Mouse (Mus musculus) right cerebral cortex, adult 18-20 months (tissue): ENCODE data around the gene Rab15.

ENCODE experiments used
- DNase-seq: peaks from one replicate; pipeline ENCODE4 v3.0.0; 2022; ENCODE audit warnings: mixed read lengths

The Rab15 gene

DNA sequence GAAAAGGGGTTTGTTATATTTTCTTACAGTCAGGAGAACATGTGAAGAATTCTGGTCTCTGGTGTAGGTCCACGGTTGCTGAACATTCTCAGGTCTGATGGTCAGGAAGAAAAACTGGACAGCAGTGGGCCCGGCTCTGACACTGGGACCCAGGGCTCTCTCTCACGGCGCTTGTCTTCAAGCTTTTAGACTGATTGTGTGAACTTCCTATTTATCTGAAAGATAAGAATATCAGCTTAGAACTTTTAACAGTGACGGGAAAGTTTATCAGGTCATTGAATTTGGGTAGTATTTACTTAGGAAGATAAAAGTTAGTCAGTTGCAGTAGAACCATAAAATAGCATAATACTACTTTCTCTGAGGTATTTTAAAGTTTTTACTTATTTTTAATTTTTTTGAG lies 45.8 kb downstream of the Rab15 start:
- no peak for DNase-seq

DNA sequence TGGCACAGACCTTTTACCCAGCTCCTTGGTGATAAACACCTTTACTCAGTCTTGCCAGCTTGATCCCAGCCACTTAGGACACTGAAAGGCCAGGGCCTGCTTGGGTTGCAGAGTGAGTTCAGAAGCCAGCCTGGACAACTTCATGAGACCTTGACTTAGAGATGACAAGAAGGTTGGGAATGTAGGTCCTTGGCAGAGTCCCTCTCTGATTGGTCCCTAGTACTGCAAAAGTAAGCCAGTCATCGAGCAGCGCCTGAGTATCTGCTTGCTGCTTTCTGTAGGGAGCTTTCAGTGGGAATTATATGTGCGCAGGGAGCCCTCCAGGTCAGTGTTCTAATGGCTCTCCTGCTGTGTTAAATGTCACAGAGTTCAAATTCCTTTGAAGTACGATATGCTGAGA lies 47.6 kb downstream of the Rab15 start:
- no peak for DNase-seq

DNA sequence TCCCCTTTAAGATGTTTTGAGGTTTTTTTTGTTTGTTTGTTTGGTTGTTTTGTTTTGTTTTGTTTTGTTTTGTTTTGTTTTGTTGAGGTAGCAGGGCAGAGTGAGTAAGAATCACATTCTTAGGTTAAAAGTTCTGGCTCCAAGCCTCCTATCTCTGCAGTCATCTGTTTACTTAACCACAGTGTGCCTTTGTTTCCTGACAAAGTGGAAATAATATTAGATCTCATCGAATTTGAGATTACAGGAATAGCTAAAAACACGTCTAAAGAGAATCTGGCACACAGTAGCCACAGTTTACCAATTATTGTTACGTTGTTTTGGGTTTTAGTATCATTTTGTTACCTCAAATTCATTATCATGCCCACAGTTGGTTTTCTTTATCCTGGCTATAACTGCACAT lies 48.1 kb downstream of the Rab15 start:
- no peak for DNase-seq

DNA sequence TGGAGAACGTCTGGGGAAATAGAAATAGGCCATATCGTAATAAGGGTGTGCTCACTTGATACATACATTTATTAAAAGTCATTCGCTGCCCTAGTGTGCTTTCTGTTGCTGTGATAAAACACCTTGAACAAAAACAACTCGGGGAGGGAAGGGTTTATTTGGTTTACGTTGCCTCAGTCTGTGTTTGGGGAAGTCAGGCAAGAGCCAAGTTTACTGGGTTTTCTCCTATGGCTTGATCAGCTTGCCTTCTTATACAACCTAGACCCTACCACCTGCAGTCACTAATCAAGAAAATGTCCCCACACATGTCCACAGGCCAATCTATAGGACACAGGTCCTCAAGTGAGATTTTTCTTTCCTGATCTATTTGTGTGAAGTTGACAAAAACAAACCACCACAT lies 51.2 kb downstream of the Rab15 start:
- no peak for DNase-seq

DNA sequence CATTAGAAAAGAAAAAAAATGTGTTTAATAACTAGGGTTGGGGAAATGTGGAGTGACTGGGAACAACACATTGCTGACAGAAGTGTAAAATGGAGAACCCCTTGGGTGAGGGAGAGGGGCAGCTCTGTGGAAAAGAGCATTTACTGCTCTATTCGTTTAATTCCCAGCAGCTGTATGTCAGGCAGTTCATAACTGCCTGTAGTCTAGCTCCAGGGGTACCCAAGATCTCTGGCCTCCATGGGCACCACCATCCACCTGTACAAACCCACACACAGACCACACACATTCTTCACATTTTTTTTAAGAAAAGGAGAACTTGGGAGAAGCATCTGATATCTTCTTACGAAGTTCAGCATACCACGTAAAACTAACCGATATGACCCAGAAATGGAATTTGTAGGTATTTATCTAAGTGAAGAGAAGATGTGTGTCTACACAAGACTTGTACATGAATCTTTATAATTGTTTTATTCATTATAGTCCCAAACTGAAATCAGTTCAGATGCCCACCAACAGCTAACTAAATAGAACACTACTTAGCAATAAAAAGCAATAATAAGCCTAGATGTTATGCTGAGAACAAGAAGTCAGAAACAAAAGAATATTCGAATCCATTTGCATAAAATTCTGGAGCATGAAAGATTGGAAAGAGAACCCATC lies 51.7 kb downstream of the Rab15 start:
- no peak for DNase-seq

DNA sequence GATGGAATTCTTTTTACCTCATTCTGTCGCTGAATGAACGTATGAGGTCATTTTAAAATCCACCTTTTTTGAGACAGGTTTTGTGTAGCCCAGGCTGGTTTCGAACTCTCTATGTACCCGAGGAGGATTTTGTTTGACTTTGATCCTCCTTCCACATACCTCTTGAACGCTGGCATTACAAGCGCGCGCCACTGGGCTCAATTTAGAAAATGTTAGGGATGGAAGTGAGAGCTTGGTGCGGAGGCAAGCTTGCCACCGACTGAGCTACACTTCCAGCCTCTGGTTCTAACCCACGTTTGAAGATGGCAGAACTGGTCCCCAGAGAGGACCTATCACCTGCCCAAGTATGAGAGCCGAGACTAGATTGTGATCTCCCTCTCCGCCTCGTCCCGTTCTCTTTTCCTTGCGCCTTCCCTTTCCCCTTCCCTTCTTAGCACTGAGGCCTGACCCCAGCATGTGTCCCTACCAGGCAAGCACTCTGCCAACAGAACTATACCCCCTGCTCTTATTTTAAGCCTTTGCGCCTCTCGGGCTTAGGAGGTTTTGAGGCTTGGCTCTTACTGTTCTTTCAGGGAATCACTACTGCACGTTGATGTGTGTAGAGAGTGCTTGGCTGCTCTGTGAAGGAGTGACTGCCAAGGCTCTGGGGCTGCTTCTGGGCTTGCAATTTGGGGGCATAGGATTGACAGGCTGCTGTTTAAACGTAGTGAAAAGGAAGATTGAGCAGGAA lies 56.6 kb downstream of the Rab15 start:
- DNase-seq, result peak; percentile 28

DNA sequence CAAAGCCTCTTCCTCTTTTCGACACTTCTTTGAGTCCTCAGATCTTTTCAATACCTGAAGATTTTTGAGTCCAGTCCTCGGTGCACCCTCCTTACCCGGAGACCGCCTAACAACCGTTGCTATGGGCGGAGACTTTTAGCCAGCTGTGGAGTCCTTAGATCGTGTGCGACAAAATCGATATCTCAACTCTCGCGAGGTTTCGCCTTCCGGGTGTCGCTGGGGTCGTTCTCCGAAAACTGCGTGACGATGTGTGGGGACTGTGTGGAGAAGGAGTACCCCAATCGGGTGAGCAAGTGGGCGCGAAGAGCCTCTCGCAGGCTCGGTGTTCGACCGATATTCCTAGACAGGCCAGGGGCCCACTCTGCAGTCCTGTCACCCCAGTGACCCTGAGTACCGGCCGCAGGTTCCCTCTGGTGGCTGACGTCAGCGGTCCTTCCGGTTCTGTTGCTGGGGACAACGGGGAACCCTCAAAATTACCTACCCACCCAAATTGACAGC lies 57.3 kb downstream of the Rab15 start, which contains the start of the genes Churc1 and Fntb:
Gene Churc1, plus strand, starts transcription at position 185 of the 498 bp plus-strand sequence.
Gene Fntb, plus strand, starts transcription at position 236 of the 498 bp plus-strand sequence.
- DNase-seq, result peak; percentile 89

DNA sequence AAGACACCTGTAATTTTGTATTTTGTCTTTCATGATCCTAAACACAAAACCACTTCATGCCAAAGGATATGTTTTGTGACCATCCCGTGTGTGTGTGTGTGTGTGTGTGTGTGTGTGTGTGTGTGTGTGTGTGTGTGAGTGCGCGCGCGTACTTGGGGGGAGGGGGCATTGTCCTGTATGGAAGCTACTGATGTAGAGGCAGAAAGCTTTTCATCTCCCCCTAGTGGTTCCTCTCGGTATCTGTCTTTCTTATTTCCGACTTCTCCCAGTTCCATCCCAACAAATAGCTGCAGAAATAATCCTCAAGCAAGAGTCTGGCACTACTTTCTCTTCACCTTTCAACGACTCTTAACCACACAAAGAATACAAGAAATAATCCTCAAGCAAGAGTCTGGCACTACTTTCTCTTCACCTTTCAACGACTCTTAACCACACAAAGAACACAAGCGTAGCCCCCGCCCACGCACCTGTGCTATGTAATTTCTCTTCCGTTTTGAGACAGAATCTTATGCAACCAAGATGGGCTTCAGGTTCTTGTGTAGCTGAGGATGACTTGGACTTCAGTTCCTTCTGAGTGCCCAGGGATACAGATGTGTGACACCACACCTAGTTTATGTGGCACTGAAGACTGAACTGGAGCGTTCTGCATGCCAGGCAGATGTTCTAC lies 69.9 kb downstream of the Rab15 start:
- peak; percentile 77 for DNase-seq

DNA sequence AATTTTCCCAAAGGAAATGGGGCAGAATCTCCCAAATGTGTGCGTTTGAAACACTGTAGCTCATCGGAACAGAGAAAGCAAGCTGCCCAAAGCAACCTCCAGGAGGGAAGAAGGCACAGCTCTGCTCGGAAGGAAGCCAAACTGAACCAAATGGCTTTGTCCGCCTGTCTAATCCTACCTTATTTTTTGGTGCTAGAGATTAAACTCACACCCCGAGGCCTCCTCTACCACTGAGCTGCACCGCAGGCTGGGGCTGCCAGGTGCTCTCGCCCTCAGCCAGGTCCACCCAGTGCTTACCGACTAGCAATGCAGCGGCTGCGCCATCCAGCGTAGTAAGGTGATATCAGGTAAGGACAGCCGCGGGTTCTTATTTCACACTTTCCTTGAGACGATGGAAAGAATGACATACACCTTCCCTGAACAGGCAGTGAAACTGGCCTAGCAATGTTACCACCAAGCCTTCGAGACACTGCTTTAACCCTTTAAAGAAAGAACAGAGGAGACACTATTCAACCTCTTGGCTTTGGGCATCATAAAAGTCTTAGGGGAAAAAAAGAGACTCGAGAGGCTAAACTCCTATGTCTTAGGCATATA lies 71.7 kb downstream of the Rab15 start:
- DNase-seq, result no peak
